Mouse (Mus musculus): Measurements from ENCODE around the gene Cabp7. TPM values are rescaled to one million over a fixed set of nuclear protein-coding genes. Genes with fewer than 3 reads are reported as not detected.

Gene Cabp7
- polyA plus RNA-seq, 1 experiment, result 5.2 TPM

GRCm38 (mm10) chr11:4747285-4747684 is 707 bp upstream of the Cabp7 start:
- TF ChIP-seq POLR2A (IDR thresholded peaks at IDR 0.05; ENCODE audit: borderline replicate concordance, extremely low read depth, insufficient read depth, insufficient read length, poor library complexity, severe bottlenecking) (no peak), CTCF (IDR thresholded peaks at IDR 0.05; ENCODE audit: borderline replicate concordance, extremely low read depth, insufficient read depth, insufficient read length) (no peak)
- DNase-seq (ENCODE audit: low read depth), result no peak

GRCm38 (mm10) chr11:4745969-4746368 is 609 bp downstream of the Cabp7 start:
- DNase-seq (ENCODE audit: low read depth), result no peak
- TF ChIP-seq POLR2A (IDR thresholded peaks at IDR 0.05; ENCODE audit: borderline replicate concordance, extremely low read depth, insufficient read depth, insufficient read length, poor library complexity, severe bottlenecking) (no peak), CTCF (IDR thresholded peaks at IDR 0.05; ENCODE audit: borderline replicate concordance, extremely low read depth, insufficient read depth, insufficient read length) (no peak)

- no peak for DNase-seq (ENCODE audit: low read depth)
- no peak for TF ChIP-seq POLR2A (IDR thresholded peaks at IDR 0.05; ENCODE audit: borderline replicate concordance, extremely low read depth, insufficient read depth, insufficient read length, poor library complexity, severe bottlenecking)
- TF ChIP-seq CTCF (IDR thresholded peaks at IDR 0.05; ENCODE audit: borderline replicate concordance, extremely low read depth, insufficient read depth, insufficient read length), result no peak
Observed at GRCm38 (mm10) chr11:4744691-4745090, 1.9 kb downstream of the Cabp7 start.

- no peak for DNase-seq (ENCODE audit: low read depth)
- no peak for TF ChIP-seq POLR2A (IDR thresholded peaks at IDR 0.05; ENCODE audit: borderline replicate concordance, extremely low read depth, insufficient read depth, insufficient read length, poor library complexity, severe bottlenecking)
- no peak for TF ChIP-seq CTCF (IDR thresholded peaks at IDR 0.05; ENCODE audit: borderline replicate concordance, extremely low read depth, insufficient read depth, insufficient read length)
Observed at GRCm38 (mm10) chr11:4740785-4741184, 5.8 kb downstream of the Cabp7 start.

GRCm38 (mm10) chr11:4738719-4739118 is 7.9 kb downstream of the Cabp7 start:
- DNase-seq (ENCODE audit: low read depth), result no peak
- no peak for TF ChIP-seq POLR2A (IDR thresholded peaks at IDR 0.05; ENCODE audit: borderline replicate concordance, extremely low read depth, insufficient read depth, insufficient read length, poor library complexity, severe bottlenecking)
- TF ChIP-seq CTCF (IDR thresholded peaks at IDR 0.05; ENCODE audit: borderline replicate concordance, extremely low read depth, insufficient read depth, insufficient read length), result no peak

- DNase-seq (ENCODE audit: low read depth), result peak; percentile 71
- TF ChIP-seq CTCF (IDR thresholded peaks at IDR 0.05; ENCODE audit: borderline replicate concordance, extremely low read depth, insufficient read depth, insufficient read length), result no peak
- no peak for TF ChIP-seq POLR2A (IDR thresholded peaks at IDR 0.05; ENCODE audit: borderline replicate concordance, extremely low read depth, insufficient read depth, insufficient read length, poor library complexity, severe bottlenecking)
Observed at GRCm38 (mm10) chr11:4737682-4738081, 8.9 kb downstream of the Cabp7 start.

- TF ChIP-seq CTCF (IDR thresholded peaks at IDR 0.05; ENCODE audit: borderline replicate concordance, extremely low read depth, insufficient read depth, insufficient read length) (no peak), POLR2A (IDR thresholded peaks at IDR 0.05; ENCODE audit: borderline replicate concordance, extremely low read depth, insufficient read depth, insufficient read length, poor library complexity, severe bottlenecking) (no peak)
- no peak for DNase-seq (ENCODE audit: low read depth)
Observed at GRCm38 (mm10) chr11:4736355-4736754, 10.2 kb downstream of the Cabp7 start.

- DNase-seq (ENCODE audit: low read depth), result peak; percentile 47
- TF ChIP-seq POLR2A (IDR thresholded peaks at IDR 0.05; ENCODE audit: borderline replicate concordance, extremely low read depth, insufficient read depth, insufficient read length, poor library complexity, severe bottlenecking) (no peak), CTCF (IDR thresholded peaks at IDR 0.05; ENCODE audit: borderline replicate concordance, extremely low read depth, insufficient read depth, insufficient read length) (peak; percentile 54)
Observed at GRCm38 (mm10) chr11:4734179-4734578, 12.4 kb downstream of the Cabp7 start.

- no peak for DNase-seq (ENCODE audit: low read depth)
- TF ChIP-seq POLR2A (IDR thresholded peaks at IDR 0.05; ENCODE audit: borderline replicate concordance, extremely low read depth, insufficient read depth, insufficient read length, poor library complexity, severe bottlenecking) (no peak), CTCF (IDR thresholded peaks at IDR 0.05; ENCODE audit: borderline replicate concordance, extremely low read depth, insufficient read depth, insufficient read length) (no peak)
Observed at GRCm38 (mm10) chr11:4731781-4732180, 14.8 kb downstream of the Cabp7 start.

- no peak for TF ChIP-seq CTCF (IDR thresholded peaks at IDR 0.05; ENCODE audit: borderline replicate concordance, extremely low read depth, insufficient read depth, insufficient read length)
- no peak for TF ChIP-seq POLR2A (IDR thresholded peaks at IDR 0.05; ENCODE audit: borderline replicate concordance, extremely low read depth, insufficient read depth, insufficient read length, poor library complexity, severe bottlenecking)
- no peak for DNase-seq (ENCODE audit: low read depth)
Observed at GRCm38 (mm10) chr11:4730913-4731312, 15.7 kb downstream of the Cabp7 start.

- no peak for DNase-seq (ENCODE audit: low read depth)
- TF ChIP-seq CTCF (IDR thresholded peaks at IDR 0.05; ENCODE audit: borderline replicate concordance, extremely low read depth, insufficient read depth, insufficient read length) (no peak), POLR2A (IDR thresholded peaks at IDR 0.05; ENCODE audit: borderline replicate concordance, extremely low read depth, insufficient read depth, insufficient read length, poor library complexity, severe bottlenecking) (no peak)
Observed at GRCm38 (mm10) chr11:4730096-4730495, 16.5 kb downstream of the Cabp7 start.

GRCm38 (mm10) chr11:4729603-4730002 is 17.0 kb downstream of the Cabp7 start:
- peak; percentile 64 for DNase-seq (ENCODE audit: low read depth)

More at GRCm38 (mm10) chr11:4729603-4730002, 17.0 kb downstream of the Cabp7 start:
- no peak for TF ChIP-seq CTCF (IDR thresholded peaks at IDR 0.05; ENCODE audit: borderline replicate concordance, extremely low read depth, insufficient read depth, insufficient read length)
- TF ChIP-seq POLR2A (IDR thresholded peaks at IDR 0.05; ENCODE audit: borderline replicate concordance, extremely low read depth, insufficient read depth, insufficient read length, poor library complexity, severe bottlenecking), result no peak
